Mouse (Mus musculus) intestine, embryonic 15.5 days (tissue): ENCODE measurements around the gene Slc6a6. TPM values are rescaled to one million over a fixed set of nuclear protein-coding genes. Genes with fewer than 3 reads are reported as not detected.

Experiments
- ATAC-seq: fragments of 200-750 bp; cut with Nextera tagmentation; 2 replicates; pipeline ENCODE4 v1.8.0; 2017; ENCODE audit warnings: moderate TSS enrichment, moderate library complexity
- H3K27ac ChIP-seq: fragments of 300-500 bp; sonication (generic); 2 replicates; pipeline ENCODE4 v1.5.1; 2015; ENCODE audit warnings: mild to moderate bottlenecking, inconsistent platforms
- H3K27me3 ChIP-seq: fragments of 300-500 bp; sonication (generic); replicated peaks from 2 replicates; pipeline ENCODE4 v1.6.1; 2015; ENCODE audit warnings: inconsistent platforms
- H3K36me3 ChIP-seq: fragments of 300-500 bp; sonication (generic); 2 replicates; pipeline ENCODE4 v1.6.1; 2015; ENCODE audit warnings: inconsistent platforms
- H3K4me1 ChIP-seq: fragments of 300-500 bp; sonication (generic); replicated peaks from 2 replicates; pipeline ENCODE4 v1.6.1; 2015; ENCODE audit warnings: inconsistent platforms
- H3K4me2 ChIP-seq: fragments of 300-500 bp; sonication (generic); replicated peaks from 2 replicates; pipeline ENCODE4 v1.6.1; 2015; ENCODE audit warnings: mild to moderate bottlenecking, inconsistent platforms
- H3K4me3 ChIP-seq: fragments of 300-500 bp; sonication (generic); replicated peaks from 2 replicates; pipeline ENCODE4 v1.5.1; 2015; ENCODE audit warnings: inconsistent platforms
- H3K9ac ChIP-seq: fragments of 300-500 bp; sonication (generic); 2 replicates; pipeline ENCODE4 v1.6.1; 2015; ENCODE audit warnings: inconsistent platforms
- H3K9me3 ChIP-seq: fragments of 300-500 bp; sonication (generic); 2 replicates; pipeline ENCODE4 v1.6.1; 2016; ENCODE audit warnings: inconsistent platforms
- WGBS: fragments of 180-500 bp; shearing (Covaris S2); methylation state at CpG from one replicate; pipeline ENCODE4 v1.1.7; 2015; 5-methylcytosine and 5-hydroxymethylcytosine counted together
- polyA plus RNA-seq: library from polyadenylated mRNA; unstranded; fragments of >200 nt; fragmentation: Nextera tagmentation; extraction: Ambion mirVana; gene quantifications from 2 replicates; pipeline ENCODE4 v1.2.1, GENCODE M21; 2015

Slc6a6 gene
- polyA plus RNA-seq, result 78.0 and 87.9 TPM in 2 replicates

- Histone ChIP-seq H3K27me3 (no peaks in the 10 kb centered on the region), H3K4me3 (peak within 1 kb of the TSS; percentile 96), H3K9me3 (no peaks in the 10 kb centered on the region), H3K9ac (peak within 1 kb of the TSS; percentile 95), H3K4me1 (peaks cover 46% of the 10 kb centered on the region), H3K4me2 (peak within 1 kb of the TSS; percentile 90), H3K36me3 (no peaks in the 10 kb centered on the region), H3K27ac (peak within 1 kb of the TSS; percentile 96)
- peak; percentile 88 for ATAC-seq
- WGBS, result under 1% methylated on average over 60 of the region's 69 CpGs
These were observed at the start of gene Slc6a6 for GRCm38 (mm10) chr6:91683602-91684473. Gene Slc6a6 (plus strand): TSS chr6:91684053.

- no peak overlapping the region for H3K27ac ChIP-seq
- no peaks in the 10 kb centered on the region for H3K4me1 ChIP-seq
- no peak overlapping the region for H3K4me2 ChIP-seq
- no peaks in the 10 kb centered on the region for H3K36me3 ChIP-seq
- no peak for ATAC-seq
- no peaks in the 10 kb centered on the region for H3K27me3 ChIP-seq
- H3K9me3 ChIP-seq, result no peaks in the 10 kb centered on the region
- 58% methylated on average over 2 of the region's 2 CpGs for WGBS
- no peak overlapping the region for H3K9ac ChIP-seq
- no peak overlapping the region for H3K4me3 ChIP-seq
These were observed 49.4 kb upstream of the Slc6a6 start for GRCm38 (mm10) chr6:91634417-91634816.

GRCm38 (mm10) chr6:91634876-91635275 is 49.0 kb upstream of the Slc6a6 start:
- 58% methylated on average over 2 of the region's 2 CpGs for WGBS
- ATAC-seq, result no peak

GRCm38 (mm10) chr6:91638204-91638995 is 45.5 kb upstream of the Slc6a6 start:
- peak; percentile 83 for ATAC-seq
- no peaks in the 10 kb centered on the region for H3K36me3 ChIP-seq
- H3K4me2 ChIP-seq, result no peak overlapping the region
- H3K27ac ChIP-seq, result peak overlapping the region; percentile 76
- no peak overlapping the region for H3K4me3 ChIP-seq
- no peaks in the 10 kb centered on the region for H3K9me3 ChIP-seq
- H3K27me3 ChIP-seq, result no peaks in the 10 kb centered on the region
- no peaks in the 10 kb centered on the region for H3K4me1 ChIP-seq
- H3K9ac ChIP-seq, result no peak overlapping the region
- WGBS, result 27% methylated on average over 9 of the region's 9 CpGs

More at GRCm38 (mm10) chr6:91634876-91635275, 49.0 kb upstream of the Slc6a6 start:
- Histone ChIP-seq H3K9ac (no peak overlapping the region), H3K4me2 (no peak overlapping the region), H3K36me3 (no peaks in the 10 kb centered on the region), H3K27ac (no peak overlapping the region), H3K9me3 (no peaks in the 10 kb centered on the region), H3K27me3 (no peaks in the 10 kb centered on the region), H3K4me3 (no peak overlapping the region), H3K4me1 (no peaks in the 10 kb centered on the region)

- Histone ChIP-seq H3K9me3 (no peaks in the 10 kb centered on the region), H3K4me2 (no peak overlapping the region), H3K9ac (no peak overlapping the region), H3K4me3 (no peak overlapping the region), H3K27me3 (no peaks in the 10 kb centered on the region), H3K36me3 (no peaks in the 10 kb centered on the region), H3K4me1 (0 out of 2 replicates have a peak, but pooled peaks cover 4% of the 10 kb centered on the region), H3K27ac (no peak overlapping the region)
- 88% methylated on average over 5 of the region's 5 CpGs for WGBS
- ATAC-seq, result no peak
These were observed 40.8 kb upstream of the Slc6a6 start for GRCm38 (mm10) chr6:91643011-91643410.

- H3K4me3 ChIP-seq, result no peak overlapping the region
- H3K36me3 ChIP-seq, result no peaks in the 10 kb centered on the region
- no peak for ATAC-seq
- H3K4me1 ChIP-seq, result 0 out of 2 replicates have a peak, but pooled peaks cover 4% of the 10 kb centered on the region
- 84% methylated on average over 2 of the region's 2 CpGs for WGBS
- H3K9ac ChIP-seq, result no peak overlapping the region
- no peaks in the 10 kb centered on the region for H3K9me3 ChIP-seq
- H3K27me3 ChIP-seq, result no peaks in the 10 kb centered on the region
- no peak overlapping the region for H3K4me2 ChIP-seq
- no peak overlapping the region for H3K27ac ChIP-seq
These were observed 40.4 kb upstream of the Slc6a6 start for GRCm38 (mm10) chr6:91643416-91643921.

GRCm38 (mm10) chr6:91646019-91646418 is 37.8 kb upstream of the Slc6a6 start:
- Histone ChIP-seq H3K4me2 (no peak overlapping the region), H3K27ac (no peak overlapping the region), H3K4me1 (0 out of 2 replicates have a peak, but pooled peaks cover 4% of the 10 kb centered on the region), H3K27me3 (no peaks in the 10 kb centered on the region), H3K4me3 (no peak overlapping the region), H3K36me3 (no peaks in the 10 kb centered on the region), H3K9ac (no peak overlapping the region), H3K9me3 (no peaks in the 10 kb centered on the region)
- no peak for ATAC-seq
- WGBS, result 81% methylated on average over 10 of the region's 10 CpGs

GRCm38 (mm10) chr6:91646822-91647221 is 37.0 kb upstream of the Slc6a6 start:
- 77% methylated on average over 4 of the region's 4 CpGs for WGBS
- Histone ChIP-seq H3K9me3 (no peaks in the 10 kb centered on the region), H3K4me3 (no peak overlapping the region), H3K4me2 (no peak overlapping the region), H3K4me1 (0 out of 2 replicates have a peak, but pooled peaks cover 4% of the 10 kb centered on the region), H3K27ac (no peak overlapping the region), H3K27me3 (no peaks in the 10 kb centered on the region), H3K36me3 (no peaks in the 10 kb centered on the region), H3K9ac (no peak overlapping the region)
- ATAC-seq, result no peak

GRCm38 (mm10) chr6:91647385-91647791 is 36.5 kb upstream of the Slc6a6 start:
- no peaks in the 10 kb centered on the region for H3K36me3 ChIP-seq

GRCm38 (mm10) chr6:91650255-91650654 is 33.6 kb upstream of the Slc6a6 start:
- 47% methylated on average over 9 of the region's 9 CpGs for WGBS
- H3K27ac ChIP-seq, result no peak overlapping the region
- ATAC-seq, result no peak
- no peak overlapping the region for H3K9ac ChIP-seq
- no peaks in the 10 kb centered on the region for H3K27me3 ChIP-seq
- no peaks in the 10 kb centered on the region for H3K36me3 ChIP-seq
- no peak overlapping the region for H3K4me2 ChIP-seq
- 0 out of 2 replicates have a peak, but pooled peaks cover 4% of the 10 kb centered on the region for H3K4me1 ChIP-seq
- H3K9me3 ChIP-seq, result no peaks in the 10 kb centered on the region
- H3K4me3 ChIP-seq, result no peak overlapping the region

More at GRCm38 (mm10) chr6:91647385-91647791, 36.5 kb upstream of the Slc6a6 start:
- Histone ChIP-seq H3K9me3 (no peaks in the 10 kb centered on the region), H3K4me2 (no peak overlapping the region), H3K4me1 (0 out of 2 replicates have a peak, but pooled peaks cover 4% of the 10 kb centered on the region), H3K27ac (no peak overlapping the region), H3K27me3 (no peaks in the 10 kb centered on the region), H3K9ac (no peak overlapping the region), H3K4me3 (no peak overlapping the region)
- WGBS, result 62% methylated on average over 9 of the region's 9 CpGs
- ATAC-seq, result no peak

- ATAC-seq, result no peak
- Histone ChIP-seq H3K4me1 (no peaks in the 10 kb centered on the region), H3K4me3 (no peak overlapping the region), H3K4me2 (no peak overlapping the region), H3K9ac (no peak overlapping the region), H3K27ac (no peak overlapping the region), H3K27me3 (no peaks in the 10 kb centered on the region), H3K36me3 (no peaks in the 10 kb centered on the region), H3K9me3 (no peaks in the 10 kb centered on the region)
- 87% methylated on average over 3 of the region's 3 CpGs for WGBS
These were observed 31.6 kb upstream of the Slc6a6 start for GRCm38 (mm10) chr6:91652296-91652695.

- Histone ChIP-seq H3K36me3 (no peaks in the 10 kb centered on the region), H3K4me1 (peaks cover 12% of the 10 kb centered on the region), H3K4me3 (no peak overlapping the region), H3K9ac (no peak overlapping the region), H3K27me3 (no peaks in the 10 kb centered on the region), H3K4me2 (no peak overlapping the region), H3K27ac (no peak overlapping the region), H3K9me3 (no peaks in the 10 kb centered on the region)
- 47% methylated on average over 3 of the region's 3 CpGs for WGBS
- ATAC-seq, result no peak
These were observed 28.6 kb upstream of the Slc6a6 start for GRCm38 (mm10) chr6:91655244-91655643.
